Mouse (Mus musculus) right cerebral cortex, adult 18-20 months (tissue): Measurements from ENCODE around the gene Gpr84.

ENCODE experiments used
- DNase-seq: peaks from one replicate; pipeline ENCODE4 v3.0.0; 2022; ENCODE audit warnings: mixed read lengths

The Gpr84 gene

GRCm38 (mm10) chr15:103310365-103310910 lies at the start of gene Gpr84:
Gene Gpr84, minus strand, starts transcription at chr15:103310612.
- DNase-seq = no peak

- DNase-seq = no peak
These were observed 49.6 kb upstream of the Gpr84 start for GRCm38 (mm10) chr15:103359869-103360602.

- DNase-seq = no peak
These were observed 48.7 kb upstream of the Gpr84 start for GRCm38 (mm10) chr15:103359122-103359510.

- DNase-seq = no peak
These were observed 48.1 kb upstream of the Gpr84 start for GRCm38 (mm10) chr15:103358278-103359121.

DNA sequence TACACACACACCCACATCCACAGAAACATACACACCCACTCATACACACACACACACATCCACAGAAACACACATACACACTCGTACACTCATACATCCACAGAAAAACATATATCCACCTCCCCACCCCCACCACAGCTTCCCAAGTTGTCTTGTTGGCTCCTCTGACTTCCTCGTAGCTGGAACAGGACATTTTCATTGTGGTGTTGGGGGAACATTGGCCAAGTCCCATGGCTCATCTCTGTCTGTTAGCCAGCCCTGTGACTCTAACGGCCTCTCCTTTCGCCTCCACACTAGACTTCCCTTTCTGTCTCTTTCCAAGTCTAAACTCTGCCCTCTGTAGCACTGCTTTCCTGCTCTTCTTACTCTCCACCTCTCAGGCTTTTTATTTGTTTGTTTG lies 47.4 kb upstream of the Gpr84 start:
- DNase-seq = no peak

- no peak for DNase-seq
These were observed 45.7 kb upstream of the Gpr84 start for GRCm38 (mm10) chr15:103356130-103356529.

DNA sequence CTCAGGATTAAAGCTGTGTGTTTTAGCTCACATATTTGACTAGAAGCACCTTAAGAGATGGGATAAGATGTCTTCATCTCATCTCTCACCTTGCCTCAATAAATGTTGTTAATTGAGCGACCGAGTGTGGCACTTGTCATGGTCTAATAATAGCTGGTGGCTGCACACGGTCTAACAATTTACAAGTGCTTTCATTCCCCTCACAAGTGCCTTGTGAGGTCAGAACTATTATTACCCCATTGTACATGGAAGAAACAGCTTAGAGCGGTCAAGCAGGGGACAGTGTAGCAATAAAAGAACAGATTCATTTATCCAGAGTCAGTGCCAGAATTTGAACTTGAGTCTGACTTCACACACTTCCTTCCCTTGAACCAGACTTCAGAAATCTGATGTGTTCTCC lies 45.0 kb upstream of the Gpr84 start:
- DNase-seq = no peak

DNA sequence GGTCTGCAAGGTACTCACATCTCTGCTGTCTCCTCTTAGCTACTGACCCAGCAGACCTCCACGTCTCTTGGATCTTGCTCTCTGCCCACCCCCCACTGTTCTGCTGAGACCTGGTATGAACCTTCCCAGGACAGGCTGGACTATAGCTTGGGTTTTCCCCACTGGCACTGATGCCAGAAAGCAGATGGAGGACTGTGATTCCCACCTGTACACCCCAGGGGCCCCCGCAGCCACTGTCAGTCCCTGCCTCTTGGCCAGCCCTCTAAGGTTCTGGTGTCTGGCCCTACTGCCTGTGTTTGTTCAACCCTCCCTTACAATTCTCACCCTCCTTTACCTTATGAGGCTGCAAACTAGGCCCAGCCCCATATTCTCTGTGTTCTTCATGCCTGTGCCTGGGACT lies 44.3 kb upstream of the Gpr84 start:
- no peak for DNase-seq

GRCm38 (mm10) chr15:103353511-103354256 lies 43.3 kb upstream of the Gpr84 start:
- no peak for DNase-seq

- DNase-seq = no peak
These were observed 42.4 kb upstream of the Gpr84 start for GRCm38 (mm10) chr15:103352856-103353255.

DNA sequence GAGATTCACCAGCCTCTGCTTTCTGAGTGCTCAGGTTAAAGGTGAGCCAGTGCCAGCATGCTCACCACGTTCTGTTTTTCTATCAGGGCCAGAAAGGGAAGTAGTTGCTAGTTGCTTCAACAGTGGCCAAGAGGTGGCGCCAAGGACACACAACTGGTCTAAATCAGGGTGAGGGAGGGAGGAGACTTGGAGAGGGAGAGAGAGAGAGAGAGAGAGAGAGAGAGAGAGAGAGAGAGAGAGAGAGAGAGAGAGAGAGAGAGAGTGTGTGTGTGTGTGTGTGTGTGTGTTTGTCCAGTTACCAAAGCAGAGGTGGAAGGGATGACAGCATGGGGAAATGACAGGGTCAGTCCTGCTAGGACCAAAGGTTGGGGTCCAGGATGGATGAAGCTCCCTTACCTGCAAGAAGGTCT lies 36.9 kb upstream of the Gpr84 start:
- DNase-seq = peak; percentile 63

- DNase-seq = no peak
These were observed 35.4 kb upstream of the Gpr84 start for GRCm38 (mm10) chr15:103345789-103346188.

GRCm38 (mm10) chr15:103343556-103343955 lies 33.1 kb upstream of the Gpr84 start:
- DNase-seq = no peak

- DNase-seq = no peak
These were observed 32.6 kb upstream of the Gpr84 start for GRCm38 (mm10) chr15:103343008-103343407.

GRCm38 (mm10) chr15:103342415-103342814 lies 32.0 kb upstream of the Gpr84 start:
- peak; percentile 84 for DNase-seq

DNA sequence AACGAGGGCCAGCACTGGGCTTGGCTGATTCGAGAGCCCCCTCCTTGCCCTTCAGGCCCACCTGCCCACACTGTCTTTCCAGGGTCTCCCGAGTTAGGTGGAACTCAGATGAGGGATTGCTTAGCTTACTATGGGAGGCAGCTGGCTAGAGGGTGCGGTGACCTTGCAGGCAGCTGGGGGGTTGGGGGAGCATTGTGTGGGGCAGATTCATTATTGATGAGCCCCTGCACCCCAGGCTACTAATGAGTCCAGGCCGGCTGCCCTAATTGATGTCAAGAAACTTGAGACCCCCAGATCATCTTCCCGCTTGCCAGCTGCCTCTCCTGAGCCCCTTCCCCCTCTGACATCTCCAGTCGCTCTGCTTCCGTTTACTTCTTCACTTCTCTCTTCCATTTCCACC lies 31.1 kb upstream of the Gpr84 start:
- no peak for DNase-seq

DNA sequence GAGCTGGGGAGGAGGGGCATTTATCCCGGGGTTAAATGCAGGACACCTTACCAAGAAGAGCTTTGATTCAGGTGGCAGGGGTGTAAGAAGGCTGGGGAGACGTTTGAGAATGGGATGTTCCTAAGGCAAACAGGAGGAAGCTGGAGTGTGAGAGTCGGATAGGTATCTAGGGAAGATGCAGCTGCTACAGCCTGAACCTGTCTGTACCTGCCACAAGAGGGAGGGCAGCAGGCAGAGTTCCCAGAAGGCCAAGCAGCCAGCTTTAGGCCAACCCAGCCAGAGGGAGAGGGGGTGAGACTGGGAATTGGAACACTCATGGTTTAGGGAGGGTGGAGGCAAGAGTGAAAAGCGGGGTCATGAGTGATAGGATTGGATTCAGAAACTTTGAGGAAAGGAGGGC lies 30.4 kb upstream of the Gpr84 start:
- no peak for DNase-seq

GRCm38 (mm10) chr15:103339961-103340337 lies 29.5 kb upstream of the Gpr84 start, which contains the start of gene Zfp385a:
Gene Zfp385a, minus strand, starts transcription at chr15:103340093.
- DNase-seq = peak; percentile 88

GRCm38 (mm10) chr15:103339166-103339960 lies 29.0 kb upstream of the Gpr84 start:
- no peak for DNase-seq

- DNase-seq = no peak
These were observed 28.4 kb upstream of the Gpr84 start for GRCm38 (mm10) chr15:103338829-103339165.

GRCm38 (mm10) chr15:103336996-103337667 lies 26.7 kb upstream of the Gpr84 start:
- no peak for DNase-seq
